Mouse (Mus musculus) embryo, embryonic 11.5 days (tissue): ENCODE results near the gene 6430571L13Rik.

ENCODE experiments used
- DNase-seq: peaks from one replicate; pipeline ENCODE4 v3.0.0-alpha.2; 2012; ENCODE audit warnings: low read depth, low spot score

Gene 6430571L13Rik

DNA sequence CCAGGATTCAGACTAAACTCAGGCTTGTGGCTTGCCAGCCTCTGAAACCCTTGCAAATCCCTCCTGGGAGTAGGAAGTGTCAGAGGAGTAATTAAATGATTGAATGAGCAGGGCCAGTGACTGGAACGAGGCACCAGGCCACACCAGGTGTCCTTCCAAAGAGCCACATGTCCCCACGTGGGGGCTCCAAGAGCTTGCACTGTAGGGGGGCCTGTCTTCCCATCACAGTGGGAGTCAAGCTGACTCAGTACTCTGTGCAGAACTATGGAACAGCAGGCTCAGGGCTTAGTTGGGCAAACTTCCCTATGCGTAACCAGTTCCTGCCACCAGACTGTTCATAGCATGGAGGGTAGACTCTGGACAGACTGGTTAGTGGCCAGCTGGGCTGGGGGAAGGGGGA is 44.0 kb downstream of the 6430571L13Rik start:
- no peak for DNase-seq

DNA sequence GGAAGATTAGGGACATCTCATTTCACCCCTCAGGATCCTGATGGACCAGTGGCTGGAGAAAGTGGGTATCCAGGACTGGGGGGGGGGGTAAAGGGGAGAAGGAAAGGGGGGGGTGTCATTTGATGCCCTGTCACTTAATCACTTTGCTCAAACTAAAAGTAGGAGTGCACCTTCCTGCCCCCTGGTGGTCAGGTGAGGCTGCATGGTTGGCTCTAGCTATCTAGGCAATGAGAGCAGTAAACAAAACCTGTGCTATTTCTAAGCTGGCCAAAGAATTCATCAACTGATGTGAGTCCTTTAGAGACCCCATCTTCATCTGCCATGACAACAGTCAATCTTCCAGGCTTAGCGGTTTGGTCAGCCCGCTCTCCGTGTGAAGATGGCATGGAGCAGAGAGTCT is 46.3 kb downstream of the 6430571L13Rik start:
- DNase-seq: no peak

- DNase-seq: no peak
These were observed 47.3 kb downstream of the 6430571L13Rik start for GRCm38 (mm10) chr9:107387708-107388107.

- no peak for DNase-seq
These were observed 47.9 kb downstream of the 6430571L13Rik start for GRCm38 (mm10) chr9:107388263-107388662.

- DNase-seq: no peak
These were observed 56.0 kb downstream of the 6430571L13Rik start for GRCm38 (mm10) chr9:107396397-107396796.

DNA sequence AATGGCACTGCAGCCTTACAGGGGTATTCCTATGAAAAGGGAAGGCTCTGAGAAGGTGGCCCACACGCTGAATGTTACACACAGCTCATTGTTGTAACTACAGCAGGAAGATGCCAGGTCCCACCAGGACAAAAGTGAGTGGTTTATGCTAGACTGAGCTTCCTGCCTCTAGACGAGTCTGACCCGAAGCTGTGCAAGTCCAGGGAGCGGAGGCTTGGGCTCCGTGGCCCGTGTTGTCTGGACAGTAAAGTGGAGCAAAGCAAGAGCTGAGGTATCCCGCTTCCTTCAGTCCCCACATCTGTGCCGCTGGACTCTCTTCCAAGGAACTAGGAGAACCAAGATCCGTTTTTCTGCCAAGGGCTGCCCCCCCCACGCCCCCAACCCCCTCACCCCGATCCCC is 58.6 kb downstream of the 6430571L13Rik start:
- no peak for DNase-seq

DNA sequence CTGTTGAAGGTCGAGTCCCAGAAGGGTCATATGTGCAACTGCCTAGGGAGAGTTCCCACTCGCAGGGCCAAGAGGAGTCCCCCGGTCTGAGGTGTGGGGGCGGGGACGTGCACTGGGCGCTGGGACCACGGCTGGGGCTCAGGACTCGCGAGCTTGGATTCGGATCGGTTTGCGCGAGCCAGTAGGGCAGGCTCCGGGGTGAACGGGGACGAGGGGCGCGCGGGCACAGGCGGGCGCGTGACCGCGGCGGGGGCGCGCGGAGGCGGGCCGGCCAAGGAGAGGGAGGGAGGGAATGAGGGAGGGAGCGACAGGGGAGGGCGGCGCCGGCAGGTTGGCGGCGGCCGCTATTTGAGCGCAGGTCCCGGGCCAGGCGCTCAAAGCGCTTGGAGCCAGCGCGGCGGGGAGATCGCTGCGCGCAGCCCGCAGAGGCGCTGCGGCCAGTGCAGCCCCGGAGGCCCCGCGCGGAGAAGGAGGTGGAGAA is 59.1 kb downstream of the 6430571L13Rik start, which contains the start of gene Cacna2d2:
Cacna2d2 (plus strand) TSS at position 122 of the 481 bp plus-strand sequence.
- DNase-seq: no peak

GRCm38 (mm10) chr9:107400060-107400511 is 59.7 kb downstream of the 6430571L13Rik start:
- no peak for DNase-seq

GRCm38 (mm10) chr9:107400666-107401285 is 60.4 kb downstream of the 6430571L13Rik start:
- no peak for DNase-seq
